Comparison of ENCODE assay signal across 17 mouse cellular contexts in the genomic region with DNA sequence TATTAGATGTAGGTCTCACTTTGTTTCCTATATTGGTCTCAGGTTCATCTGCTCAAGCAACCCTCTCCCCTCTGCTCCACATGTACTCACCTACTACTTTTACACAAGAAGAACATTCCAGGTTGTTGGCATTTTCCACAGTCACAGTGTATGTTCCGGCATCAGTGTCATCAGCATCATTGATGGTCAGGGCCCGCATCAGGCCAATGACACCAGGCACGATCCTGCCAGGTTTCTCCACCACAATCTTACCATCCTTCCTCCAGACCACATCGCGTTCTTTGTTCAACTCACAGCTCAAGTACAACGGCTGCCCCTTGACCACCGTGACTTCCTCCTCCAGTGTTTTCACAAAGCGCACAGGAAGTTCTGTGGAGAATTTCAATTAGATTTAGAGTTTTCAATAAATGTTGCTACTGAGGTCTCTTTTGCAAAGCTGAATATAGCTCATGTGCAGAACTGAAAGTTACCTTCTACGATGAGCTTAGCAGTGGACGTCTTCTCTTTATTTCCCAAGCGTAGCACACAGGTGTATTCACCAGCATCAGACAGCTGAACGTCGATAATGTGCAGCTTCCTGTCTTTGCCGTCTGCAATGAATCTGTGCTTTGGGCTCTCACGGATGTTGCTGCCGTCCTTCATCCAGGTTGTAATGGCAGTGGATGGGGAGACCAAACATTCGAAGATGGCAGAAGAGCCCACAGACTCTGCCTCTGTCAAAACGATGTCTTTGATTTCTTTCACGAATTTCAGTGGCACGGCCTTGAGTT.
"Had no signal": no experiment of that assay in that cellular context is flagged by ENCODE, and none has a peak within 500 bp of the region (broad histone marks: within the 10 kb centered on the region; RNA-seq: fewer than 3 reads in every experiment).

No protein-coding gene starts in this region.

- H3K4me2 ChIP-seq: liver, embryonic 11.5 days; liver, embryonic 15.5 days; lung, embryonic 14.5 days; midbrain, embryonic 11.5 days; midbrain, embryonic 15.5 days had no signal

- ATAC-seq: midbrain, embryonic 15.5 days had no signal

- H3K36me3 ChIP-seq: limb, embryonic 10.5 days; liver, embryonic 15.5 days; midbrain, embryonic 15.5 days had no signal

- H3K4me3 ChIP-seq: layer of hippocampus, adult 2 months; limb, embryonic 10.5 days; liver, embryonic 15.5 days; megakaryocyte, embryonic 14.5 days; midbrain, embryonic 15.5 days had no signal

- DNase-seq: kidney, adult 9 months; kidney, postnatal 10 days; kidney, postnatal 4 days; lung, embryonic 14.5 days; lung, postnatal 10 days; lung, postnatal 4 days; right cerebral cortex, adult 18-20 months; right cerebral cortex, postnatal 25 days; thymus, adult 18-20 months; thymus, postnatal 14 days had no signal

- H3K27me3 ChIP-seq: liver, embryonic 15.5 days; megakaryocyte, embryonic 14.5 days; midbrain, embryonic 15.5 days had no signal
